Mouse (Mus musculus): ENCODE measurements around the gene Rwdd2b. TPM values are rescaled to one million over a fixed set of nuclear protein-coding genes. Genes with fewer than 3 reads are reported as not detected.

Rwdd2b gene
- polyA plus RNA-seq, 1 experiment from 2014 or later: 14.6 TPM

- peaks cover 18% of the 10 kb centered on the region for H3K4me1 ChIP-seq (replicated peaks)
- no peak overlapping the region for H3K4me3 ChIP-seq
- no peaks in the 10 kb centered on the region for H3K9me3 ChIP-seq
- no peak overlapping the region for H3K27ac ChIP-seq (replicated peaks)
- no peak for ATAC-seq (ENCODE audit: low FRiP score, low read depth)
- H3K36me3 ChIP-seq: no peaks in the 10 kb centered on the region
- no peaks in the 10 kb centered on the region for H3K27me3 ChIP-seq
- H3K4me2 ChIP-seq: no peak overlapping the region
- no peak overlapping the region for H3K9ac ChIP-seq
These were observed 2.9 kb upstream of the Rwdd2b start for GRCm38 (mm10) chr16:87443245-87443644.

GRCm38 (mm10) chr16:87442291-87442690 lies 1.9 kb upstream of the Rwdd2b start:
- H3K4me3 ChIP-seq: no peak overlapping the region
- no peaks in the 10 kb centered on the region for H3K9me3 ChIP-seq
- H3K27ac ChIP-seq (replicated peaks): no peak overlapping the region
- no peak overlapping the region for H3K4me2 ChIP-seq
- H3K27me3 ChIP-seq: no peaks in the 10 kb centered on the region
- no peak overlapping the region for H3K9ac ChIP-seq
- no peak for ATAC-seq (ENCODE audit: low FRiP score, low read depth)
- peaks cover 18% of the 10 kb centered on the region for H3K4me1 ChIP-seq (replicated peaks)
- H3K36me3 ChIP-seq: no peaks in the 10 kb centered on the region
- WGBS: 65% methylated on average over 5 of the region's 5 CpGs

- H3K9ac ChIP-seq: peak overlapping the region; percentile 93
- ATAC-seq (ENCODE audit: low FRiP score, low read depth): no peak
- peak overlapping the region; percentile 98; the same call in 1 of the 2 replicates for H3K27ac ChIP-seq (replicated peaks)
- WGBS: 24% methylated on average over 9 of the region's 9 CpGs
- peak overlapping the region; percentile 75 for H3K4me2 ChIP-seq
- H3K27me3 ChIP-seq: no peaks in the 10 kb centered on the region
- H3K4me3 ChIP-seq: peak overlapping the region; percentile 96
- H3K36me3 ChIP-seq: no peaks in the 10 kb centered on the region
- no peaks in the 10 kb centered on the region for H3K9me3 ChIP-seq
- H3K4me1 ChIP-seq (replicated peaks): peaks cover 18% of the 10 kb centered on the region
These were observed 716 bp upstream of the Rwdd2b start for GRCm38 (mm10) chr16:87441089-87441488.

GRCm38 (mm10) chr16:87438697-87439096 lies 1.7 kb downstream of the Rwdd2b start:
- H3K36me3 ChIP-seq: peaks cover 4% of the 10 kb centered on the region; the same call in 1 of the 2 replicates
- no peak overlapping the region for H3K27ac ChIP-seq (replicated peaks)
- 89% methylated on average over 8 of the region's 8 CpGs for WGBS
- H3K9me3 ChIP-seq: no peaks in the 10 kb centered on the region
- ATAC-seq (ENCODE audit: low FRiP score, low read depth): no peak
- no peak overlapping the region for H3K4me2 ChIP-seq
- no peak overlapping the region for H3K9ac ChIP-seq
- H3K27me3 ChIP-seq: no peaks in the 10 kb centered on the region
- no peak overlapping the region for H3K4me3 ChIP-seq
- H3K4me1 ChIP-seq (replicated peaks): peaks cover 18% of the 10 kb centered on the region

- Histone ChIP-seq H3K36me3 (peaks cover 4% of the 10 kb centered on the region; the same call in 1 of the 2 replicates), H3K27ac (replicated peaks) (no peak overlapping the region), H3K9me3 (no peaks in the 10 kb centered on the region), H3K9ac (no peak overlapping the region), H3K4me1 (replicated peaks) (peaks cover 18% of the 10 kb centered on the region), H3K27me3 (no peaks in the 10 kb centered on the region), H3K4me3 (no peak overlapping the region), H3K4me2 (no peak overlapping the region)
- no peak for ATAC-seq (ENCODE audit: low FRiP score, low read depth)
- 94% methylated on average over 21 of the region's 21 CpGs for WGBS
These were observed 3.3 kb downstream of the Rwdd2b start for GRCm38 (mm10) chr16:87437096-87437495.

GRCm38 (mm10) chr16:87435411-87436205 lies 4.8 kb downstream of the Rwdd2b start:
- no peak overlapping the region for H3K9ac ChIP-seq
- no peak overlapping the region for H3K27ac ChIP-seq (replicated peaks)
- no peaks in the 10 kb centered on the region for H3K9me3 ChIP-seq
- peaks cover 20% of the 10 kb centered on the region for H3K4me1 ChIP-seq (replicated peaks)
- no peak overlapping the region for H3K4me2 ChIP-seq
- no peak overlapping the region for H3K4me3 ChIP-seq
- WGBS: 86% methylated on average over 13 of the region's 13 CpGs
- no peaks in the 10 kb centered on the region for H3K27me3 ChIP-seq
- peaks cover 4% of the 10 kb centered on the region; the same call in 1 of the 2 replicates for H3K36me3 ChIP-seq
- ATAC-seq (ENCODE audit: low FRiP score, low read depth): no peak

- no peak for ATAC-seq (ENCODE audit: low FRiP score, low read depth)
These were observed 5.4 kb downstream of the Rwdd2b start for GRCm38 (mm10) chr16:87434946-87435345.

GRCm38 (mm10) chr16:87434266-87434665 lies 6.1 kb downstream of the Rwdd2b start:
- H3K27me3 ChIP-seq: no peaks in the 10 kb centered on the region
- H3K27ac ChIP-seq (replicated peaks): no peak overlapping the region
- ATAC-seq (ENCODE audit: low FRiP score, low read depth): no peak
- 97% methylated on average over 7 of the region's 7 CpGs for WGBS
- H3K4me1 ChIP-seq (replicated peaks): peaks cover 15% of the 10 kb centered on the region
- no peak overlapping the region for H3K4me2 ChIP-seq
- H3K9me3 ChIP-seq: no peaks in the 10 kb centered on the region
- no peak overlapping the region for H3K4me3 ChIP-seq
- peaks cover 4% of the 10 kb centered on the region; the same call in 1 of the 2 replicates for H3K36me3 ChIP-seq
- H3K9ac ChIP-seq: no peak overlapping the region

More at GRCm38 (mm10) chr16:87434946-87435345, 5.4 kb downstream of the Rwdd2b start:
- H3K27ac ChIP-seq (replicated peaks): no peak overlapping the region
- H3K9me3 ChIP-seq: no peaks in the 10 kb centered on the region
- H3K9ac ChIP-seq: no peak overlapping the region
- peaks cover 21% of the 10 kb centered on the region for H3K4me1 ChIP-seq (replicated peaks)
- H3K4me2 ChIP-seq: no peak overlapping the region
- peaks cover 4% of the 10 kb centered on the region; the same call in 1 of the 2 replicates for H3K36me3 ChIP-seq
- no peaks in the 10 kb centered on the region for H3K27me3 ChIP-seq
- 87% methylated on average over 6 of the region's 6 CpGs for WGBS
- no peak overlapping the region for H3K4me3 ChIP-seq

GRCm38 (mm10) chr16:87432033-87432814 lies 8.1 kb downstream of the Rwdd2b start, which contains the start of gene Ltn1:
Ltn1 (minus strand) TSS chr16:87432612.
- H3K9me3 ChIP-seq: no peaks in the 10 kb centered on the region
- peaks cover 4% of the 10 kb centered on the region; the same call in 1 of the 2 replicates for H3K36me3 ChIP-seq
- peaks cover 14% of the 10 kb centered on the region for H3K4me1 ChIP-seq (replicated peaks)
- peak; percentile 99 for ATAC-seq (ENCODE audit: low FRiP score, low read depth)
- peak within 1 kb of the TSS; percentile 70 for H3K9ac ChIP-seq
- H3K4me3 ChIP-seq: peak within 1 kb of the TSS; percentile 89
- no peaks in the 10 kb centered on the region for H3K27me3 ChIP-seq
- peak within 1 kb of the TSS; percentile 85 for H3K4me2 ChIP-seq
- WGBS: under 1% methylated on average over 56 of the region's 56 CpGs
- peak within 1 kb of the TSS; percentile 64 for H3K27ac ChIP-seq (replicated peaks)

GRCm38 (mm10) chr16:87427516-87427915 lies 12.9 kb downstream of the Rwdd2b start:
- Histone ChIP-seq H3K27me3 (no peaks in the 10 kb centered on the region), H3K36me3 (peaks cover 43% of the 10 kb centered on the region), H3K4me3 (no peak overlapping the region), H3K4me1 (replicated peaks) (peaks cover 14% of the 10 kb centered on the region), H3K4me2 (no peak overlapping the region), H3K27ac (replicated peaks) (no peak overlapping the region), H3K9me3 (no peaks in the 10 kb centered on the region), H3K9ac (no peak overlapping the region)
- ATAC-seq (ENCODE audit: low FRiP score, low read depth): no peak
- 95% methylated on average over 8 of the region's 8 CpGs for WGBS

GRCm38 (mm10) chr16:87420662-87421061 lies 19.7 kb downstream of the Rwdd2b start:
- WGBS: 96% methylated on average over 8 of the region's 8 CpGs
- H3K4me2 ChIP-seq: no peak overlapping the region
- H3K9ac ChIP-seq: no peak overlapping the region
- no peak overlapping the region for H3K27ac ChIP-seq (replicated peaks)
- peaks cover 6% of the 10 kb centered on the region; the same call in 1 of the 2 replicates for H3K9me3 ChIP-seq
- no peaks in the 10 kb centered on the region for H3K27me3 ChIP-seq
- peaks cover 94% of the 10 kb centered on the region for H3K36me3 ChIP-seq
- H3K4me1 ChIP-seq (replicated peaks): no peaks in the 10 kb centered on the region
- no peak overlapping the region for H3K4me3 ChIP-seq
- ATAC-seq (ENCODE audit: low FRiP score, low read depth): no peak

- Histone ChIP-seq H3K9ac (no peak overlapping the region), H3K4me1 (replicated peaks) (no peaks in the 10 kb centered on the region), H3K27ac (replicated peaks) (no peak overlapping the region), H3K4me3 (no peak overlapping the region), H3K27me3 (no peaks in the 10 kb centered on the region), H3K4me2 (no peak overlapping the region), H3K9me3 (no peaks in the 10 kb centered on the region), H3K36me3 (peaks cover 79% of the 10 kb centered on the region)
- 84% methylated on average over 3 of the region's 3 CpGs for WGBS
- no peak for ATAC-seq (ENCODE audit: low FRiP score, low read depth)
These were observed 35.4 kb downstream of the Rwdd2b start for GRCm38 (mm10) chr16:87405001-87405400.
